Mouse (Mus musculus): ENCODE data around the gene Ubb.

Gene Ubb

DNA sequence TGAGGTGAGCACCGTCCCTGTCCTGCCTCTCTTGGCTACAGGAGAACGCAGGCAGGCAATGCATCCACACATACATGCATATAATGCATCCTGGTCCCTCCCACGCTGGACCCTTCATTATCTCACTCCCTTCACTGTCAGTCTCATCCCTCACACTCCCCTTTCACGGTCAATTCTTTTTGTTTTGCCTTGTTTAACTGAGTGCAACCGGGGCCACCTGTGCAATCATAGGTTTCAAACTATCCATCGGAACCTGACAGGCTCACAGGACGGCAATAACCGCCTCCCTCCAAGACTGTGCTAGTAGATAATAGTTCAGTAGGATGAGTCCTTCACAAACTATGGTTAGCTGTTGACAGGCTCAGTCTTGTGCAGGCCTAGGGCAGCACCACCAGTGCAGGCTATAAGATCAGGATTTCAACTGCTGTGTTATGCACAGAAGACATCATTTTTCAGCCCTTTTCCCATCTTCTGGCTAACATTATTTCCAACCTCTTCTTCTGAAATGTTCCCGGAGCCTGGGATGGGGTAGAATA is 33.8 kb downstream of the Ubb start:
- in situ Hi-C loops (cut with MboI, MseI), result no loop called here

GRCm38 (mm10) chr11:62587034-62587433 is 36.1 kb downstream of the Ubb start:
- in situ Hi-C loops (cut with MboI, MseI), result no loop called here

DNA sequence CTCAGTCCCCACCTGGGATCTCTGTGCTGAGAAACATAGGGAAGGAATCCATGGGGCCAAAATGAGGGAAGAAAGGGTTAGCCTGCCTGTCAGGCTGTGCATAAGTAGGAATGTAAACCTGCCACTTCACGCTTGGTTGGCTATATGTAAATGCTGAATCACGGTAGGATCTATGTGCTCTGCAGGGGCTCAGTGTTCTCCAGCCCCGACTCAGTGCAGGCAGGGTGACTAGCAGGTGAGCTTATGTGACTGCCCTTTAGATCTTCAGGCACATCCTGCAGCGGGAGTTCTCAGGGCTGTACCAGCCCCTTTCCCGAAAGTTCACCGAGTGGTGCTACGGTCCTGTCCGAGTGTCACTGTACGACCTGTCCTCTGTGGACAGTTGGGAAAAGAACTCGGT is 38.4 kb downstream of the Ubb start:
- in situ Hi-C loops (cut with MboI, MseI), result no loop called here

DNA sequence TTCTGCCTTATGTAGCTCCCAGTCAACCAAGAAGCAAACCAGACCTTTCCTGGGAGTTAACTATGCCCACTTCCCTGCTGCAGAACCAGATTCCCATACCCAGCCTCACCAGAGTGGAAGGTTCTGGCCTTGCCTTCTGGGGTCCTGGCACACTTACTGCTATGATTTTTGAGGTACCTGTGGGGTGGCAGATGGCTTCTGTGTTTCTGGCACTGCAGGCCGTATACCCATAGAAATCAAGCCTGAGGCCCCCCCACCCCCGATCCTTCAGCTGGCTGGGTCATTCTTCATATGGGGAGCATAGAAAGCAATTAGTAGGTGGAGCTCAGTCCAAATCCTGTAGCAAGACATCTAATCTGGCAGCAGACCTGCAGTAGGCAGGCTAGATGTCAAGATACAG is 40.1 kb downstream of the Ubb start:
- in situ Hi-C loops (cut with MboI, MseI), result no loop called here

- in situ Hi-C loops (cut with MboI, MseI), result no loop called here
Measured at GRCm38 (mm10) chr11:62591904-62592575, 41.1 kb downstream of the Ubb start.

- in situ Hi-C loops (cut with MboI, MseI), result no loop called here
Measured at GRCm38 (mm10) chr11:62598571-62598970, 47.6 kb downstream of the Ubb start.

DNA sequence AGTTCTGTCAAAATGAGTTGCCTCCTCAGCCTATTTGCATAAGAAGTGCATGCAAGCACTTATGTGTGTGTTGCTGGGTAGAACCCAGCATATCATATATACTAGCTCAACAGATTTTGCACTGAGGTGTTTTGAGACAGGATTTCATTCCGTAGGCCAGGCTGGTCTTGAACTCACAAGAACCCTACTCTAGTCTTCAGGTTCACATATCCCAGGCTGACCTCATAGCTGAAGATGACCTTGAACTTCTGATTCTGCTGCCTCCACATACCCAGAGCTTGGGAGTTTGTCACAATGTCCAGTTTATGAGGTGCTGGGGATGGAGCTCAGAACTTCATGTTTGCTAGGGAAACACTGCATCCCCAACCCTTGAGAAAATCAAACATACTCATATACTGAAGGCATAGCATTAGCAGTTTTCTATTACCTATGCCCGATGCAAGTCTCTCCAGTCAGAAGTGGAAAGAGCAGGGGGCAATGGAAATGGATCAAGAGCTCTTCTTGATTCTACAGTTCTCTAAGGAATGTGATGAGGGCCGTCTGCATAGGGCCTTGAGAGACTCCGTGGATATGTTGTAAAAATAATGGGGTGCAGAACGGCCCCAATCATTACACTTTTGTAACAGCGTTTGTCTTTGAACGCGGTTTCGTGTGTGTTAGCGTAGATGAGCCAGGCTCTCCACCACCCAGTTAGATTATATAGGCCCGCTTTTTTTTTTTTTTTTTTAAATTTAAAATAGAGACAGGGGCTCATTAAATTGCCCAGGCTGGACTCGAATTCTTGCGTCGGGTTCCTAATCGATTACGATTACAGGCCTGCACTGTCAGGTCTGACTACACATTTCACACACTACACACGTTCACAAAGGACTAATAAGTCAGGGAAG is 51.0 kb downstream of the Ubb start:
- in situ Hi-C loops (cut with MboI, MseI), result loop anchor here (5.0 kb wide), 1 partner anchor 35 kb away; no protein-coding TSS in a partner anchor

All from T-helper 2 cell (primary cell).